Mouse (Mus musculus): ENCODE measurements around the gene 4930467E23Rik.
"Not testable (repeated sequence)": the region's sequence is repeated elsewhere in the genome, so short reads cannot be mapped to it uniquely, and the experiment has no call there.

The 4930467E23Rik gene

DNA sequence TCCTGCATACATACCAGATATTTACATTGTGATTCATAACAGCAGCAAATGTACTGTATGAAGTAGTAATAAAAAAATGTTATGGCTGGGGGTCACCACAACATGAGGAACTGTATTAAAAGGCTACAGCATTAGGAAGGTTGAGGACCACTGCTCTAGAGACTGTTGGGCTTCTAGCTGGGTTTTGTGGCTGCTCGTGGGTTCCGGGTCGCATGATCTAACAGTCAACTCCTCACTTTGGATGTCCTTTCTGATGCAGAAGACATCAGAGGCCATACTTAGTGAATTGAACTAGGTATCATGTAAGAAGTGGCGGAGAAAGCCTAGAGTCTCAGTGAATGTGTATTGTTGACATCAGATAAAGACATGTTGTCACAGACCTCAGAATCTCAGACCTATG, 19.9 kb upstream of the 4930467E23Rik start:
- DNase-seq (ENCODE audit: extremely low spot score, low read depth, low spot score), result not testable (repeated sequence)

DNA sequence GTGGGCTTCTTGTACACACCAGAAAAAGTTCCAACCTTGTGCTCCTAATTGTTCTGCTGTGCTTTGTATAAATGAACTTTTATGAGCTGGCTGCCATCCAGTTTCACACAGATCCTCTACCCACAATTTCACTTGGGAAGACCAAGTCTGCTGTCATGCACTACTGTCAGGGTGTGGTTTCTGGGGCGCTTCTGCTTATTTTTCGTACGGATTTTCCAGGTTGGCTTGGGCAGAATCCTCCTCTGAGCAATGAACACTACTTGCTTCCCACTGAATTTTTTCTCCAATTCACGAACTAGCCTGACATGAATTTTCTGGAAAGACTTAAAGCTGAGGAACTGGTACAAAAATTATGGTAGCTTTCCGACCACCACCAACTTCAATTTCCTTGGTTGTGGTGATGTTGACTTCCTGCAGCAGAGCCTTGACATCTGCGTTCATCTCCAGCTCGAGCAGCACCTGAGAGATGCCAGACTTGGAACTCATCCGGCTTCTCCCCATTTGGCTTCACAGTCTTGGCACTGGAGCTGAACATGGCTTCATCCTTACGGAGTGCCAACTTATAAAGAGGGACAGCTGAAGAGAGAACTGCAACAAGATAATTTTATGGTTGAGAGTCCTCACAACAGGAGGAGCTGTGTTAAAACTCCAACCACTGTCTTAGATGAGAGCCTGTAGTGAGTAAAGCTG, 18.1 kb upstream of the 4930467E23Rik start:
- not testable (repeated sequence) for DNase-seq (ENCODE audit: extremely low spot score, low read depth, low spot score)

DNA sequence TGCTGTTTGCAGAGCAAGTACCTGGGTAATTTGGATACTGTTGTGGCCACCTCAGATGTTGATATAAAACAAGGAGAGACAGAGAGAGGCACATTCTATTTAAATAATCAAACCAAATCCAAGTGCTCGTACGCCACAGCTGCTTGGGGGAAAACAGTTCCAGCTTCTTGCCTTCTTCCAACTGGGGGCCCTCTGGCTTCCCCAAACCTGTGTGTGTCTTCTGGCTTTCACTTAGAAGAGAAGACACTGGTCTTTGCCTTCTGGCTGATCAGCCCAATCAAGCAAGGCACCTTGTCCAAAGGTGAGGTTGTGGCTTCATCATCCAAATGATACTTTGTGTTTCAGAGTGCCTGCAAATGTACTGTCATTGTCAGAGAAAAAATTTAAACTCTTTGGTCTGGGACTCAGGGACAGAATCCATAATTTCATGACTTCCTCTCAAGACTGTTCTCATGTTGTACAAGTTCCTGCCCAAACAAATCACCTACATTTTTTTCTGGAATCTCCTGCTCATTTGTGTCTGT, 17.1 kb upstream of the 4930467E23Rik start:
- DNase-seq (ENCODE audit: extremely low spot score, low read depth, low spot score), result not testable (repeated sequence)

DNA sequence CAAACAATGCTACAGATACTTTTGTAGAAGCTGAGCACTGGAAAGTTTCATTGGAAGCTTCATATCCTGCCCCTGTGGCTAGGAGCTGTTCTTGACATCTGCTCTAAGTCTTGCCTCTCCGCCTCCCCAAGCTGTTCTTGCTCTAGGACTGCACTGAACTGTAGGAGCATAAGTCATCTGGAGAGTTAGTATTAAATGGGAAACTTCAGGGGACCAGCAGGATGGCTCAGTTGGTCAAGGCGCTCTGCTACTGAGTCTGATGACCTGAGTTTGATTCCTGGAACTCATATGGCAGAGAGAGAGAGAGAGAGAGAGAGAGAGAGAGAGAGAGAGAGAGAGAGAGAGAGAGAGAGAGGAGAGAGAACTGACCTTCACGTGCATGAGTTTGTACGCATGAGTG, 16.6 kb upstream of the 4930467E23Rik start:
- not testable (repeated sequence) for DNase-seq (ENCODE audit: extremely low spot score, low read depth, low spot score)

DNA sequence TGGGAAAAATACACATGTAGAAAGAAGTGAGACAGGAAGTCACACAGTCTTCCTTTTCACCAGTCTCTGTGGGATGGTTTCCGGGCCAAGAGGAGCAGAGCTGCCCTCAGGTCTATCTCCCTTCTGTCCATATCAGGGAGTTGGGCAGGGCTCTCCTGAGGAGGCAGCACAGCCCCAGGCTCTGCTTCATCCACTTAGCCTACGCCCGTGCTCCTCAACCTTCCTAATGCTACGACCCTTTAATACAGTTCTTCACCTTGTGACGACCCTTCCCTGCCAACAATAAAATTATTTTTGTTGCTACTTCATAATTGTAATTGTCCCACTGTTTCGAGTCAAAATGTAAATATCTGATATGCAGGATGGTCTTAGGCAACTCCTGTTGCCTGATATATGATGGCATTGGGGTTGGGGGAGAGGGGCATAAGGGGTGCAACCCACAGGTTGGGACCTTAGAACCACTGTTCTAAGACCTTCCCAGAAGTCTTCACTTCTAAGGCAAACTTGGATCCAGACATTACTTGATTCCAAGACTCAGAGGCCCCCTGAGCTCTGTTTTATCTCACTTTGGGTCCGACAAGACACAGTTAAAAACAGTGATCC, 16.0 kb upstream of the 4930467E23Rik start:
- not testable (repeated sequence) for DNase-seq (ENCODE audit: extremely low spot score, low read depth, low spot score)

DNA sequence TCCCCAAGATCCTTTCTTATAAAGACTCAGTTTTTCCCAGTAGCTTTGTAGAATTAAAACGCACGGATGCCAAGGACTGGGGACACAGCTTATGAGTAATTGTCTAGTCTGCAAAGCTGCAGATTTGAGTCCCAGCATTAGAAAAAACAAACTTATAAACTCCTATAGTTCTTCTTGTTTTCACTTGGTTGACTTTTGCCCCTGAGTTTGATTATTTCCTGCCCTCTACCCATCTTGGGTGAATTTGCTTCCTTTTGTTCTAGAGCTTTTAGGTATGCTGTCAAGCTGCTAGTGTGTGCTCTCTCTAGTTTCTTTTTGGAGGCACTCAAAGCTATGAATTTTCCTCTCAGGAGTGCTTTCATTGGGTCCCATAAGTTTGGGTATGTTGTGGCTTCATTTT, 14.9 kb upstream of the 4930467E23Rik start:
- not testable (repeated sequence) for DNase-seq (ENCODE audit: extremely low spot score, low read depth, low spot score)

- DNase-seq (ENCODE audit: extremely low spot score, low read depth, low spot score), result not testable (repeated sequence)
Observed at GRCm38 (mm10) chr8:19715266-19715665, 14.1 kb upstream of the 4930467E23Rik start.

DNA sequence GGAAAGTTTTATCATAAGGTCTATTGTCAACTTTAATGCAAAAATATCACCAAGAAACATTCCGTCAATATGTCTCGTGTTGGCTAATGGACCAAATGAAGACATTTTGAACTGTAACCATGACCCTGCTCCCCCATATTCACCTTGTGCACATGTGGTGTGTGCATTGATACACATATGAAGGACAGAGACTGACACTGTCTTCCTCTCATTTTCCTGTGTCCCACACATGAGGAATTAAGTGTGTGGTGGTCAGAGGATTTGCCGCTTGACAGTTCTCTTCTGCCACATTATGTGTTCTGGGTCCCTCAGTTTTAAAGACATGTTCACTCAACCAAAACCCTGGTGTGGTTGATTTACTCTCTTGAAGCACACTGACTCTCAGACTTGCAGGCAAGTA, 11.5 kb upstream of the 4930467E23Rik start:
- DNase-seq (ENCODE audit: extremely low spot score, low read depth, low spot score), result not testable (repeated sequence)

GRCm38 (mm10) chr8:19719513-19719912, 9.9 kb upstream of the 4930467E23Rik start:
- not testable (repeated sequence) for DNase-seq (ENCODE audit: extremely low spot score, low read depth, low spot score)

DNA sequence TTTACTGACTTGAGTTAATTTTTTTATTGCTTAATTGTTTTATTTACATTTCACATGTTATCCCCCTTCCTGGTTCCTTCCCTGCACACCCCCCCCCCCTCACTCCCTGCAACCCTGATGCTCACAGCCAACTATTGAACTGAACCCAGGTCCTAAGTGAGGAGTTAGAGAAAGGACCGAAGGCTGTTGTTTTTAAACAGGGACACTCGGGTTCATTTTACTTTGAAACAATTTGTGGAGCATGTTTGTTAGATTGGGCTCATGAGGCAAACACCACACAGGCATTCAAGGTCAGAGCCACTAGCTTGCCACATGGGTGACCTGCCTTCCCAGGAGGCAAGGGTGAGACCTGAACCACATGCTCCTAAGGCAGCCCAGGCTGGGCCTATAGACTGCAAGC, 4.5 kb upstream of the 4930467E23Rik start:
- DNase-seq (ENCODE audit: extremely low spot score, low read depth, low spot score), result not testable (repeated sequence)

DNA sequence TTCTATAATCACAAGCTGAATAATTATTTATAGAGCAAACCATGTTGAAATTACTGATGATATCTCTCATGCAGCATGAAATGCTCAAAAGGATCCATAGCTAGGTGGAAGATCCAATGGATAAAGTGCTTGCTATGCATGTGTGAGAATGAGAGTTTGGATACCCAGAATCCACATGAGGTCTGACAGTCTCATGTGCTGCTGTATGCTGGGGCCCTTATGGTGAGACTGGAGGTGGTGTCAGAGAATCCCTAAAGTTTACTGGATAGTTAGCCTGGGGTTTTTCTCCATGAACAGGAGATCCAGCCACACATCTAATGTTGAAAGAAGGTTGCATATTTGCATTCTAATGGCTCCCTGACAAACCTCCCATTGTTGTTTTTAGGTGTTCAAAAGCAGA, 22.4 kb downstream of the 4930467E23Rik start:
- DNase-seq (ENCODE audit: extremely low spot score, low read depth, low spot score), result not testable (repeated sequence)

DNA sequence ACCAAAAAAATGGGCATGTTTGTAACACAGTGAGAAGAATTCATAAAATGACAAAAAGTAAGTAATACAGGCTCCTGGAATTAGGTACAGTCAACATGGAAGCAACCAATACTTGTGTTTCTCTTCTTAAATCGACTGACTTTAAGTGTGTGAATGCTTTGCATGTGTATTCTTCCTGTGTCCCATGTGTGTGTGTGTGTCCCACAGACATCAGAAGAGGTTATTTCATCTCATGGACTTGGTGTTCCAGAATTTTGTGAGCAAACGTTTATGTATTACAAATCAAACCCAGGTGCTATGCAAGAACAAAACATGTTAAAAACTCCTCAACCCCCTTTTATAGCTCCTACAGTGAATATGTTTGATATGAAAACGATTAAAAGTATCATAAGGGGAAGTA, 24.8 kb downstream of the 4930467E23Rik start:
- DNase-seq (ENCODE audit: extremely low spot score, low read depth, low spot score), result not testable (repeated sequence)

DNA sequence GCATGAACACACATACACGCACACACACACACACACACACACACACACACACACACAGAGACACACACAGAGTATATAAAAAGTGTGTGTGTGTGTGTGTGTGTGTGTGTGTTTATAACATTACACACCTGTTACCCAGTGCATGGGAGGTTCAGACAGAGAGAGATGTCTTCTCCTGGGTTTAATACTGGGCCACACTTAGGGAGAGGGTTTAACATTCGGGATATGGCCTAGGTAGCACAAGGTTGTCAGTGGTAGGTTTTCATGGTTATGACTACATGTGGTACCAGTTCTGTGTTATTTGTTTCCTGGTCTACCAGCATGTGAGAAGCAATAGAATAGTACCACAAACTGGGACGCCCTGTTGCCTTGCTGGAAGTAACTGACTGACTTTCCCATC, 25.6 kb downstream of the 4930467E23Rik start:
- DNase-seq (ENCODE audit: extremely low spot score, low read depth, low spot score), result not testable (repeated sequence)

GRCm38 (mm10) chr8:19761660-19762059, 32.3 kb downstream of the 4930467E23Rik start:
- not testable (repeated sequence) for DNase-seq (ENCODE audit: extremely low spot score, low read depth, low spot score)

GRCm38 (mm10) chr8:19762860-19763592, 33.6 kb downstream of the 4930467E23Rik start:
- not testable (repeated sequence) for DNase-seq (ENCODE audit: extremely low spot score, low read depth, low spot score)

DNA sequence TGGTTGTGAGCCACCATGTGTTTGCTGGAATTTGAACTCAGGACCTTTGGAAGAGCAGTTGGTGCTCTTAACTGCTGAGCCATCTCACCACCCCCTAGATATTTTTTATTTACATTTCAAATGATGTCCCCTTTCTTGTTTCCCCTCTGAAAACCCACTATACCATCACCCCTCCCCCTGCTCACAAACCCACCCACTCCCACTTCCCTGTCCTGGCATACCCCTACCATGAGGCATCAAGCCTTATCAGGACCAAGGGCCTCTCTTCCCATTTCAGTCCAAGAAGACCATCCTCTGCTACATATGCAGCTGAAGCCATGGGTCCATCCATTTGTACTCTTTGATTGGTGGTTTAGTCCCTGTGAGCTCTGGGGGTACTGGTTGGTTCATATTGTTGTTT, 36.2 kb downstream of the 4930467E23Rik start:
- not testable (repeated sequence) for DNase-seq (ENCODE audit: extremely low spot score, low read depth, low spot score)

DNA sequence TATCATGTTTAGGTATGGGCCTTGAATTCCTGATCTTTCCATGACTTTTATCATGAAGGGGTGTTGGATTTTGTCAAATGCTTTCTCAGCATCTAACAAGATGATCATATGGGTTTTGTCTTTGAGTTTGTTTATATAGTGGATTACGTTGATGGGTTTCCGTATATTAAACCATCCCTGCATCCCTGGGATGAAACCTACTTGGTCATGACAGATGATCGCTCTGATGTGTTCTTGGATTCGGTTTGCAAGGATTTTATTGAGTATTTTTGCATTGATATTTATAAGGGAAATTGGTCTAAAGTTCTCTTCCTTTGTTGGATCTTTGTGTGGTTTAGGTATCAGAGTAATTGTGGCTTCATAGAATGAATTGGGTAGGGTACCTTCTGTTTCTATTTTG, 44.1 kb downstream of the 4930467E23Rik start:
- DNase-seq (ENCODE audit: extremely low spot score, low read depth, low spot score), result not testable (repeated sequence)

- DNase-seq (ENCODE audit: extremely low spot score, low read depth, low spot score), result not testable (repeated sequence)
Observed at GRCm38 (mm10) chr8:19776311-19776710, 46.9 kb downstream of the 4930467E23Rik start.

DNA sequence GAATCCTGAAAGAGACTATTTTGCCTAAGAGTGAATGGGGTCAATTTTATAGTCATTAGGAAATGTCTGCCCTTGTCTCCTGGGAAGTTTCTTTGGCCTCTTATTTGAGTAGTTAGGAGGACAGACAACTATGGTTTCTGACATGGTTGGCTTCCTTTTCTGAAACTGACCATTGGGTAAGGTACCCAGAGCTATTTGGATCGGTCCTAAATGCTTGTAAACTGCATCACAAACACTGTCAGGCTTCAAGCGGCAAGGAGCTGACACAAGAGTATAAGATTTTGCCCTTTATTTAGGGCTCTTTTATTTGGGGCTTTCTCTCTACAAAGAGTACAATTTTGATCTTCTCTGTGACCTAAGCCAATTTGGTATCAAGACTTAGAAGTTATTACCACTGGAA, 48.1 kb downstream of the 4930467E23Rik start:
- not testable (repeated sequence) for DNase-seq (ENCODE audit: extremely low spot score, low read depth, low spot score)

GRCm38 (mm10) chr8:19778126-19778525, 48.8 kb downstream of the 4930467E23Rik start:
- not testable (repeated sequence) for DNase-seq (ENCODE audit: extremely low spot score, low read depth, low spot score)

GRCm38 (mm10) chr8:19778891-19779290, 49.5 kb downstream of the 4930467E23Rik start:
- not testable (repeated sequence) for DNase-seq (ENCODE audit: extremely low spot score, low read depth, low spot score)
